ENCODE assay signal across 17 mouse cellular contexts in genomic region chr1:84596023-84596422, GRCm38 (mm10).
A peak's percentile ranks its signal among the peaks of the same experiment; 100 is the strongest.
DNase-seq lines count a peak whose midpoint lies in the region; ATAC-seq lines count a peak whose summit lies in the region.
"Had no signal": no experiment of that assay in that cellular context is flagged by ENCODE, and none has a peak within 500 bp of the region (broad histone marks: within the 10 kb centered on the region; RNA-seq: fewer than 3 reads in every experiment).

No protein-coding gene starts in this region.

- no peaks in the 10 kb centered on the region for H3K9me3 ChIP-seq in forebrain, embryonic 14.5 days (replicated peaks; ENCODE audit: control insufficient read depth, low read length)
- H3K9me3 ChIP-seq in forebrain, embryonic 10.5 days, result no peaks in the 10 kb centered on the region
- H3K9me3 ChIP-seq in midbrain, embryonic 15.5 days, result no peaks in the 10 kb centered on the region
- H3K9me3 ChIP-seq: kidney, embryonic 15.5 days had no signal

- WGBS in forebrain, embryonic 14.5 days, result 67% methylated on average over 3 of the region's 3 CpGs
- WGBS in forebrain, embryonic 10.5 days, result 89% methylated on average over 3 of the region's 3 CpGs
- WGBS in midbrain, embryonic 15.5 days, result 86% methylated on average over 3 of the region's 3 CpGs

- no peak overlapping the region for H3K9ac ChIP-seq in forebrain, embryonic 14.5 days (ENCODE audit: low read length)
- no peak overlapping the region for H3K9ac ChIP-seq in midbrain, embryonic 15.5 days
- H3K9ac ChIP-seq: kidney, embryonic 15.5 days had no signal

- H3K4me1 ChIP-seq in forebrain, embryonic 14.5 days (ENCODE audit: control insufficient read depth, insufficient read depth, low read length), result peaks cover 5% of the 10 kb centered on the region
- peaks cover 1% of the 10 kb centered on the region; the same call in 1 of the 2 replicates for H3K4me1 ChIP-seq in forebrain, embryonic 10.5 days
- H3K4me1 ChIP-seq in midbrain, embryonic 15.5 days, result peaks cover 2% of the 10 kb centered on the region; the same call in 1 of the 2 replicates
- H3K4me1 ChIP-seq: kidney, embryonic 15.5 days had no signal

- H3K4me2 ChIP-seq in forebrain, embryonic 14.5 days (ENCODE audit: low read length), result no peak overlapping the region
- no peak overlapping the region for H3K4me2 ChIP-seq in midbrain, embryonic 15.5 days
- H3K4me2 ChIP-seq: kidney, embryonic 15.5 days had no signal

- H3K27me3 ChIP-seq in forebrain, embryonic 14.5 days (replicated peaks; ENCODE audit: control insufficient read depth, insufficient read depth, low read length), result no peaks in the 10 kb centered on the region
- no peaks in the 10 kb centered on the region for H3K27me3 ChIP-seq in forebrain, embryonic 10.5 days (ENCODE audit: poor library complexity, severe bottlenecking)
- no peaks in the 10 kb centered on the region for H3K27me3 ChIP-seq in midbrain, embryonic 15.5 days (replicated peaks)
- H3K27me3 ChIP-seq: kidney, embryonic 15.5 days had no signal

- intact Hi-C loops in left cerebral cortex, postnatal 4 days (cut with DNase I), result no loop called here
- intact Hi-C loops in left cerebral cortex, postnatal 10 days (cut with DNase I), result no loop called here

- H3K27ac ChIP-seq in forebrain, embryonic 14.5 days (ENCODE audit: low read depth, low read length), result no peak overlapping the region
- H3K27ac ChIP-seq in forebrain, embryonic 10.5 days, result no peak overlapping the region
- H3K27ac ChIP-seq in midbrain, embryonic 15.5 days, result no peak overlapping the region
- H3K27ac ChIP-seq: kidney, embryonic 15.5 days had no signal

- peak; percentile 41 for DNase-seq in forebrain, embryonic 14.5 days (ENCODE audit: low spot score)
- no peak for DNase-seq in forebrain, embryonic 10.5 days (ENCODE audit: extremely low spot score, low spot score)
- peak; percentile 29 for DNase-seq in left cerebral cortex, postnatal 4 days
- DNase-seq in left cerebral cortex, postnatal 10 days (ENCODE audit: extremely low spot score in 1 of 2, low spot score in 2 of 2), result no peak
- DNase-seq in NIH3T3 (ENCODE audit: low read depth), result peak; percentile 23
- DNase-seq in left cerebral cortex, adult 11 months (ENCODE audit: low spot score), result no peak
- no peak for DNase-seq in layer of hippocampus, adult 11-12 months (ENCODE audit: low spot score)
- DNase-seq: adrenal gland, adult 2 months; cerebellum, adult 9-10 months; embryo, embryonic 11 days; heart, adult 11 months; lung, adult 2 months; lung, postnatal 4 days; right cerebral cortex, postnatal 14 days; thymus, postnatal 4 days had no signal

- no peaks in the 10 kb centered on the region for H3K36me3 ChIP-seq in forebrain, embryonic 14.5 days (ENCODE audit: control insufficient read depth, insufficient read depth, low read length)
- H3K36me3 ChIP-seq in forebrain, embryonic 10.5 days (replicated peaks), result no peaks in the 10 kb centered on the region
- H3K36me3 ChIP-seq in midbrain, embryonic 15.5 days (replicated peaks), result no peaks in the 10 kb centered on the region
- H3K36me3 ChIP-seq: kidney, embryonic 15.5 days had no signal

- no peak for ATAC-seq in forebrain, embryonic 14.5 days
- peak; percentile 31; the same call in 1 of the 2 replicates for ATAC-seq in midbrain, embryonic 15.5 days (replicated peaks)

- no peak overlapping the region for H3K4me3 ChIP-seq in forebrain, embryonic 14.5 days (ENCODE audit: low read depth, low read length)
- H3K4me3 ChIP-seq in forebrain, embryonic 10.5 days, result no peak overlapping the region
- H3K4me3 ChIP-seq in midbrain, embryonic 15.5 days, result no peak overlapping the region
- H3K4me3 ChIP-seq: kidney, embryonic 15.5 days had no signal

Comparison
In these comparisons a context has a peak if more than half of its experiments do, and no peak if none do; other contexts are left out.
1. DNase-seq: peak in forebrain, embryonic 14.5 days (single experiment), left cerebral cortex, postnatal 4 days (single experiment) and NIH3T3 (single experiment); none in forebrain, embryonic 10.5 days (single experiment), left cerebral cortex, postnatal 10 days (0 of 2), left cerebral cortex, adult 11 months (single experiment) and layer of hippocampus, adult 11-12 months (single experiment).